Mouse (Mus musculus) cortical plate, adult 2 months (tissue): ENCODE data around the gene Pigx. TPM values are rescaled to one million over a fixed set of nuclear protein-coding genes. Genes with fewer than 3 reads are reported as not detected.
A peak's percentile ranks its signal among the peaks of the same experiment; 100 is the strongest.

Experiments
- H3K27ac ChIP-seq: fragments of 200-500 bp; 2 replicates; pipeline ENCODE4 v1.5.1; 2012; ENCODE audit warnings: low read length, control low read depth, inconsistent platforms; ENCODE audit not compliant: insufficient read depth
- H3K4me1 ChIP-seq: fragments of 200-500 bp; 2 replicates; pipeline ENCODE4 v1.6.1; 2011; ENCODE audit warnings: low read length; ENCODE audit not compliant: control insufficient read depth, insufficient read depth
- H3K4me3 ChIP-seq: fragments of 200-500 bp; 2 replicates; pipeline ENCODE4 v1.5.1; 2011; ENCODE audit warnings: mild to moderate bottlenecking, low read length, control low read depth; ENCODE audit not compliant: insufficient read depth
- CTCF ChIP-seq: fragments of 200-500 bp; IDR thresholded peaks from 2 replicates; pipeline ENCODE4 v1.5.1; 2011; ENCODE audit warnings: mild to moderate bottlenecking, control low read depth, low read length; ENCODE audit not compliant: insufficient read depth; ENCODE audit errors: extremely low read depth
- POLR2A ChIP-seq: fragments of 200-500 bp; IDR thresholded peaks from 2 replicates; pipeline ENCODE4 v1.6.1; 2011; ENCODE audit warnings: mild to moderate bottlenecking, low read length, control low read depth; ENCODE audit not compliant: insufficient read depth; ENCODE audit errors: extremely low read depth
- polyA plus RNA-seq: library from polyadenylated mRNA; depleted of rRNA; stranded (reverse); fragments of >200 nt; gene quantifications from 2 replicates; pipeline ENCODE4 v1.2.3, GENCODE M21; 2012

Pigx gene
- polyA plus RNA-seq, 1 experiment = 32.6 TPM

DNA sequence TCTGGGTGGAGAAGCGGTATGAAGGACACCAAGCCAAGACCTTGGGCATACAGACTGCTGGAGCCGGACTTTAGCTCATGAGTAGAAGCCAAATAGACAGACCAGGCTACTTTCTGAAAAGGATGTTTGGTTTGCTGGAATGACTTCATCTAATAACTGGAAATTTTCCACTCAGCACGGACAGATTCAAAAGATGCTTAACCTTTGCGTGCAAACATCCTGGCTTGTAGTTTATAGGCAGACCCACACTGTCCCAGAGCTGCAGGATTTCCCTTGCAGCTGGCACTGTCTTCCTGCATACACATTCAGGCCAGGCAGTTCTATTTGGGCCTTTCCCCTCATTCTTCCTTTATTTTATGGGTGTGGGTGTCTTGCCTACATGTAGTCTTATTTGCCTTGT is 27.5 kb upstream of the Pigx start:
- Histone ChIP-seq H3K4me3 (no peak overlapping the region), H3K4me1 (no peaks in the 10 kb centered on the region), H3K27ac (no peak overlapping the region)
- TF ChIP-seq POLR2A (no peak), CTCF (no peak)

DNA sequence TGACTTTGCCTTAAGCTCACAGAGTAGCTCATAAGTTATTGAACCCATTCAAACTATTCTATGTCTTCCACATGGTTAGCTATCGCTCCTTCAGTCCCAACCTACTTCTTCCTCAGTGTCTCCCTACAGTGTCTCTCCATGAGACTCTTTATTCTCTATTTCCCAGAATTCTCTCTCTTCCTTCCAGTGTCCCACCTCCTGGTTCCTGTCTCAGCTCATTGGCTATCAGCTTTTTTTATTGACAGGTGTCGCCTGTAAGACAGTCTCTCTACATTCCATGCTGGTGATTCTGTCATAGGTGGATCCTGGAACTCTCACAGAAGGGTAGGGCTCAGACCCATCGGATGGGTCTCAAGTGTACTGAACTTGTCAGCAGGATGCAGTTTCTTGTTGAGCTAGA is 25.8 kb upstream of the Pigx start:
- Histone ChIP-seq H3K27ac (no peak overlapping the region), H3K4me1 (no peaks in the 10 kb centered on the region), H3K4me3 (no peak overlapping the region)
- TF ChIP-seq CTCF (no peak), POLR2A (no peak)

GRCm38 (mm10) chr16:32124444-32125335 is 25.1 kb upstream of the Pigx start:
- no peak for TF ChIP-seq POLR2A
- TF ChIP-seq CTCF = no peak
- Histone ChIP-seq H3K4me3 (no peak overlapping the region), H3K27ac (no peak overlapping the region), H3K4me1 (no peaks in the 10 kb centered on the region)

- no peaks in the 10 kb centered on the region for H3K4me1 ChIP-seq
- H3K27ac ChIP-seq = no peak overlapping the region
- TF ChIP-seq POLR2A (no peak), CTCF (no peak)
- H3K4me3 ChIP-seq = no peak overlapping the region
Observed at GRCm38 (mm10) chr16:32124020-32124419, 24.5 kb upstream of the Pigx start.

- Histone ChIP-seq H3K4me1 (no peaks in the 10 kb centered on the region), H3K4me3 (no peak overlapping the region), H3K27ac (no peak overlapping the region)
- no peak for TF ChIP-seq POLR2A
- TF ChIP-seq CTCF = no peak
Observed at GRCm38 (mm10) chr16:32120454-32120853, 20.9 kb upstream of the Pigx start.

GRCm38 (mm10) chr16:32116186-32116585 is 16.6 kb upstream of the Pigx start:
- TF ChIP-seq CTCF (no peak), POLR2A (no peak)
- H3K27ac ChIP-seq = no peak overlapping the region

DNA sequence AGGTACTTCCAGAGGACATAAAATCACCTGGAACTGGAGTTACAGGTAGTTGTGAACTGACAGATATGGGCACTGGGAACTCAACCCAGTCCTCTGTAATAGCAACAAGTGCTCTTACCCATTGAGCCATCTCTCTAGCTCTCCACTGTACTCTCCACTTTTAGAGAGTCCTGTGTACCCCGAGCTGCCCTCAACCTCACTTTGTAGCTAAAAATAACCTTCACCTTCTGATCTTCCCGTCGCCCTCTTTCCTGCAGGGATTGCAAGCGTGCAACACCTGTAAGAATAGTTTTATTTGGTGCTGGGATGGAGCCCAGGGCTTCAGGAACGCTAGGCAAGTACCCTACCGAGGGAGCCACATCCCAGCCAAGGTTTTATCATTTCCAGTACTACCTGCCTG is 16.2 kb upstream of the Pigx start:
- H3K27ac ChIP-seq = no peak overlapping the region
- H3K4me1 ChIP-seq = no peaks in the 10 kb centered on the region
- TF ChIP-seq CTCF (no peak), POLR2A (no peak)
- H3K4me3 ChIP-seq = no peak overlapping the region

More at GRCm38 (mm10) chr16:32116186-32116585, 16.6 kb upstream of the Pigx start:
- Histone ChIP-seq H3K4me1 (no peaks in the 10 kb centered on the region), H3K4me3 (no peak overlapping the region)

- no peak overlapping the region for H3K27ac ChIP-seq
- H3K4me1 ChIP-seq = no peaks in the 10 kb centered on the region
- H3K4me3 ChIP-seq = no peak overlapping the region
- TF ChIP-seq POLR2A = no peak
- TF ChIP-seq CTCF = peak; percentile 94
Observed at GRCm38 (mm10) chr16:32114968-32115695, 15.6 kb upstream of the Pigx start.

- H3K4me1 ChIP-seq = no peaks in the 10 kb centered on the region
- no peak overlapping the region for H3K4me3 ChIP-seq
- H3K27ac ChIP-seq = no peak overlapping the region
- TF ChIP-seq CTCF = no peak
- TF ChIP-seq POLR2A = no peak
Observed at GRCm38 (mm10) chr16:32114406-32114805, 14.9 kb upstream of the Pigx start.

DNA sequence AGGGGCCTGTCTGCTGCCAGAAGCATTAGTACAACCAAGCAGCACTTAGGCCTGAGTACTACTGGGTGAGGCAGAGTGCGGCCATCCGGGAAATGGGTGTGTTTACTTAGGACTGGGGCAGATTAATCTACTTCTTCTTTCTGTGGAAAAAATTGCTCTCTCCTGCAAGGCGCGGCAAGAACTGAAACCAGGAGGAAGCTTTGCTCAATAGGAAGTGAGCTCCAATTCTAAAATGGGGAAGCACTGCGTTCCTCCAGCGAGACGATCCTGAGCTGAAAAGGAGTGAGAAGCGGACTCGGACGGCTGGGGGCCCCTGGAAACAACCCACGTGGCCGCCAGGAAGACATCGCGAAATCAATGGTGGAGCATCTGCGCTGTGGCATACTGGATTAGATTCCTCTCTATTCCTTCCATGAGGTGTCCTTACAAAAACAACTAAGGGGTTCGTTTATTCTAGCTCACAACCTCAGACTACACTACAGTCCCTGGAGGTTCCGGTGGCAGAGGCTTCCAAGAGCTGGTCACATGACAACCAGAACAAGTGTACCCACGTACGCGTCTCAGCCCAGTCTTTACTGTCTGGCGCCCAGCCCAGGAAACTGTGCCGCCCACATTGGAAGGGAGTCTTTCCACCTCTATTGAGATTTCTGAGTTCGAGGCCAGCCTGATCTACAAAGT is 14.1 kb upstream of the Pigx start:
- H3K4me1 ChIP-seq = no peaks in the 10 kb centered on the region
- no peak for TF ChIP-seq POLR2A
- TF ChIP-seq CTCF = no peak
- no peak overlapping the region for H3K4me3 ChIP-seq

More for the DNA sequence above, 14.1 kb upstream of the Pigx start:
- H3K27ac ChIP-seq = no peak overlapping the region
